Mouse (Mus musculus) kidney, embryonic 16.5 days (tissue): ENCODE measurements around the gene Ccdc15. TPM values are rescaled to one million over a fixed set of nuclear protein-coding genes. Genes with fewer than 3 reads are reported as not detected.

ENCODE experiments used
- ATAC-seq: fragments of 200-750 bp; cut with Nextera tagmentation; 2 replicates; pipeline ENCODE4 v1.8.0; 2017; ENCODE audit warnings: moderate TSS enrichment; ENCODE audit not compliant: low FRiP score, low TSS enrichment
- H3K27ac ChIP-seq: fragments of 300-500 bp; sonication (generic); 2 replicates; pipeline ENCODE4 v1.5.1; 2014; ENCODE audit warnings: low read length
- H3K27me3 ChIP-seq: fragments of 300-500 bp; sonication (generic); 2 replicates; pipeline ENCODE4 v1.6.1; 2014; ENCODE audit warnings: low read length, control low read depth, mixed read lengths; ENCODE audit not compliant: insufficient read depth
- H3K36me3 ChIP-seq: fragments of 300-500 bp; sonication (generic); 2 replicates; pipeline ENCODE4 v1.6.1; 2014; ENCODE audit warnings: low read length, control low read depth, mixed read lengths; ENCODE audit not compliant: insufficient read depth
- H3K4me1 ChIP-seq: fragments of 300-500 bp; sonication (generic); 2 replicates; pipeline ENCODE4 v1.6.1; 2014; ENCODE audit warnings: low read length, control low read depth, mixed read lengths; ENCODE audit not compliant: insufficient read depth
- H3K4me2 ChIP-seq: fragments of 300-500 bp; sonication (generic); replicated peaks from 2 replicates; pipeline ENCODE4 v1.6.1; 2014; ENCODE audit warnings: low read depth, low read length
- H3K4me3 ChIP-seq: fragments of 300-500 bp; sonication (generic); 2 replicates; pipeline ENCODE4 v1.5.1; 2014; ENCODE audit warnings: mild to moderate bottlenecking, low read length
- H3K9ac ChIP-seq: fragments of 300-500 bp; sonication (generic); replicated peaks from 2 replicates; pipeline ENCODE4 v1.6.1; 2014; ENCODE audit warnings: low read length
- H3K9me3 ChIP-seq: fragments of 300-500 bp; sonication (generic); 2 replicates; pipeline ENCODE4 v1.6.1; 2016; ENCODE audit warnings: low read length, control low read depth
- WGBS: fragments of 180-500 bp; shearing (Covaris S2); extraction: QIAGEN DNeasy Blood & Tissue Kit; methylation state at CpG from one replicate; pipeline ENCODE4 v1.1.7; 2014; 5-methylcytosine and 5-hydroxymethylcytosine counted together
- polyA plus RNA-seq: library from polyadenylated mRNA; unstranded; fragments of >200 nt; fragmentation: Nextera tagmentation; extraction: Ambion mirVana; gene quantifications from 2 replicates; pipeline ENCODE4 v1.2.1, GENCODE M21; 2015

Ccdc15 gene
- 5.2 and 8.3 TPM in 2 replicates for polyA plus RNA-seq

- Histone ChIP-seq H3K4me3 (peak within 1 kb of the TSS; percentile 91), H3K27ac (peak within 1 kb of the TSS; percentile 91), H3K4me2 (peak within 1 kb of the TSS; percentile 90), H3K27me3 (no peaks in the 10 kb centered on the region), H3K36me3 (no peaks in the 10 kb centered on the region), H3K9me3 (no peaks in the 10 kb centered on the region), H3K4me1 (peaks cover 12% of the 10 kb centered on the region), H3K9ac (peak within 1 kb of the TSS; percentile 95)
- peak; percentile 99 for ATAC-seq
- WGBS, result under 1% methylated on average over 41 of the region's 41 CpGs
These were observed at the start of gene Ccdc15 for GRCm38 (mm10) chr9:37347988-37348642. Ccdc15 (minus strand) TSS chr9:37348432.

- WGBS, result 62% methylated on average over 8 of the region's 8 CpGs
- H3K4me2 ChIP-seq, result no peak overlapping the region
- ATAC-seq, result no peak
- H3K9me3 ChIP-seq, result no peaks in the 10 kb centered on the region
- H3K9ac ChIP-seq, result no peak overlapping the region
- no peaks in the 10 kb centered on the region for H3K36me3 ChIP-seq
- no peaks in the 10 kb centered on the region for H3K4me1 ChIP-seq
- no peak overlapping the region for H3K4me3 ChIP-seq
- H3K27ac ChIP-seq, result no peak overlapping the region
- H3K27me3 ChIP-seq, result no peaks in the 10 kb centered on the region
These were observed 45.4 kb upstream of the Ccdc15 start for GRCm38 (mm10) chr9:37393482-37394131.

GRCm38 (mm10) chr9:37392071-37392470, 43.8 kb upstream of the Ccdc15 start:
- Histone ChIP-seq H3K27ac (no peak overlapping the region), H3K4me3 (no peak overlapping the region), H3K9me3 (no peaks in the 10 kb centered on the region), H3K36me3 (no peaks in the 10 kb centered on the region), H3K27me3 (peaks cover 4% of the 10 kb centered on the region; the same call in 1 of the 2 replicates), H3K4me1 (no peaks in the 10 kb centered on the region), H3K9ac (no peak overlapping the region), H3K4me2 (no peak overlapping the region)
- no peak for ATAC-seq
- WGBS, result 82% methylated on average over 2 of the region's 2 CpGs

GRCm38 (mm10) chr9:37390891-37391290, 42.7 kb upstream of the Ccdc15 start:
- Histone ChIP-seq H3K27ac (no peak overlapping the region), H3K4me1 (no peaks in the 10 kb centered on the region), H3K9ac (no peak overlapping the region), H3K4me3 (no peak overlapping the region), H3K27me3 (peaks cover 7% of the 10 kb centered on the region), H3K36me3 (no peaks in the 10 kb centered on the region), H3K9me3 (no peaks in the 10 kb centered on the region), H3K4me2 (no peak overlapping the region)
- WGBS, result 84% methylated on average over 2 of the region's 2 CpGs
- no peak for ATAC-seq

GRCm38 (mm10) chr9:37384284-37385182, 36.3 kb upstream of the Ccdc15 start:
- peak overlapping the region; percentile 88 for H3K4me2 ChIP-seq
- H3K9me3 ChIP-seq, result no peaks in the 10 kb centered on the region
- peaks cover 33% of the 10 kb centered on the region for H3K27me3 ChIP-seq
- 6% methylated on average over 54 of the region's 54 CpGs for WGBS
- peak overlapping the region; percentile 74 for H3K9ac ChIP-seq
- H3K4me1 ChIP-seq, result peaks cover 6% of the 10 kb centered on the region; the same call in 1 of the 2 replicates
- peak overlapping the region; percentile 50 for H3K4me3 ChIP-seq
- peak; percentile 88 for ATAC-seq
- no peak overlapping the region for H3K27ac ChIP-seq
- no peaks in the 10 kb centered on the region for H3K36me3 ChIP-seq

- 94% methylated on average over 6 of the region's 6 CpGs for WGBS
- Histone ChIP-seq H3K4me2 (no peak overlapping the region), H3K36me3 (no peaks in the 10 kb centered on the region), H3K9me3 (no peaks in the 10 kb centered on the region), H3K4me1 (peaks cover 6% of the 10 kb centered on the region; the same call in 1 of the 2 replicates), H3K9ac (no peak overlapping the region), H3K4me3 (no peak overlapping the region), H3K27ac (no peak overlapping the region), H3K27me3 (peaks cover 33% of the 10 kb centered on the region)
- ATAC-seq, result no peak
These were observed 34.9 kb upstream of the Ccdc15 start for GRCm38 (mm10) chr9:37383161-37383560.

GRCm38 (mm10) chr9:37375718-37376117, 27.5 kb upstream of the Ccdc15 start:
- Histone ChIP-seq H3K9ac (no peak overlapping the region), H3K4me2 (no peak overlapping the region), H3K4me1 (peaks cover 2% of the 10 kb centered on the region; the same call in 1 of the 2 replicates), H3K9me3 (no peaks in the 10 kb centered on the region), H3K4me3 (no peak overlapping the region), H3K36me3 (no peaks in the 10 kb centered on the region), H3K27me3 (no peaks in the 10 kb centered on the region), H3K27ac (no peak overlapping the region)
- WGBS, result 90% methylated on average over 5 of the region's 5 CpGs
- ATAC-seq, result no peak

- Histone ChIP-seq H3K27ac (no peak overlapping the region), H3K4me1 (peaks cover 2% of the 10 kb centered on the region; the same call in 1 of the 2 replicates), H3K9me3 (no peaks in the 10 kb centered on the region), H3K36me3 (no peaks in the 10 kb centered on the region), H3K27me3 (no peaks in the 10 kb centered on the region), H3K4me3 (no peak overlapping the region), H3K9ac (no peak overlapping the region), H3K4me2 (no peak overlapping the region)
- ATAC-seq, result peak; percentile 78; the same call in 1 of the 2 replicates
- 41% methylated on average over 7 of the region's 7 CpGs for WGBS
These were observed 23.1 kb upstream of the Ccdc15 start for GRCm38 (mm10) chr9:37371232-37371801.

GRCm38 (mm10) chr9:37368860-37369259, 20.6 kb upstream of the Ccdc15 start:
- peak; percentile 46; the same call in 1 of the 2 replicates for ATAC-seq
- Histone ChIP-seq H3K27me3 (no peaks in the 10 kb centered on the region), H3K4me2 (no peak overlapping the region), H3K4me1 (peaks cover 2% of the 10 kb centered on the region; the same call in 1 of the 2 replicates), H3K9me3 (no peaks in the 10 kb centered on the region), H3K36me3 (no peaks in the 10 kb centered on the region), H3K27ac (peak overlapping the region; percentile 51; the same call in 1 of the 2 replicates), H3K9ac (no peak overlapping the region), H3K4me3 (no peak overlapping the region)
- 76% methylated on average over 8 of the region's 8 CpGs for WGBS
